Mouse (Mus musculus): ENCODE measurements at regions not wholly inside any gene's neighbourhood (a gene's known extent, or its start where the extent isn't known, plus 50 kb on each side); places are given as distances from the start of the nearest gene placed in this dataset.

DNA sequence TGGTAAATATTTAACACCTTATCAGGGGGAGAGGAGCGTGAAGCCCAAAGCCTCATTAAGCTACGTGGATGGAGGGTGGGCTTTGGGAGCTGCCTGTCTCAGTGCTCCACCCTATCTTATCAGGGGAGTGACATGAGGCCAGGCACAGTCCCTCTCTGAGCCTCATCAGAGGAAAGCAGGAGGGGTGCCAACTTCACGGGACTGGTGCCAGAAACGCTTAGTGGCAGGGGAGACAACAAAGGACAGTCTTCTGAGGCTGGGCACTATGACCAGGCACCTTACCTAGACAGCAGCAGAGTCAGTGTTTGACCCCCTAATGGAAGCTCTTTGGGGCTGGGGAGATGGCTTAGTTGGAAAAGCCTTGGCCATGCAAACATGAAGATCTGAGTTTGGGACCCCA lies 49.9 kb upstream of the 3110018I06Rik start:
- TF ChIP-seq CTCF (IDR thresholded peaks at IDR 0.05; ENCODE audit: control insufficient read depth, insufficient read depth, insufficient read length) (no peak), USF1 (IDR thresholded peaks at IDR 0.05; ENCODE audit: low read depth) (no peak)
